Mouse (Mus musculus): Measurements from ENCODE around the gene Trap1.
"Not testable (repeated sequence)": the region's sequence is repeated elsewhere in the genome, so short reads cannot be mapped to it uniquely, and the experiment has no call there.

DNA sequence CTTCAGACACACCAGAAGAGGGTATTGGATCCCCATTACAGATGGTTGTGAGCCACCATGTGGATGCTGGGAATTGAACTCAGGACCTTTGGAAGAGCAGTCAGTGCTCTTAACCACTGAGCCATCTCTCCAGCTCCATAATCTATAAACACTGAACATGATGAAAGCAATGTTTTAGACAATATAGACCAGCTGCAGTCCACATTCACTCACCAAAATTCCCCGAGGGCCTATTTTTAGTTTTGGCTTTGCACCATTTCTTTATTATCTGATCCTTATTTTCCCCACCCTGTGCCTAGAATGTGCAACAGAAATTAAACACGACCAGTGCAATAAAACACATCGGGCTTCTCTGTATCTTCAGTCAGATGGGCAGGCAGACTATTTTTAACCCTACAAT lies 2.8 kb upstream of the Trap1 start:
- not testable (repeated sequence) for TF ChIP-seq CTCF (IDR thresholded peaks at IDR 0.05; ENCODE audit: control insufficient read depth, insufficient read depth, insufficient read length); CEBPB (IDR thresholded peaks at IDR 0.05; ENCODE audit: low read depth); MAX (IDR thresholded peaks at IDR 0.05); MYOG (IDR thresholded peaks at IDR 0.05; ENCODE audit: control insufficient read depth, extremely low read depth, insufficient read length)

Data from C2C12 (cell line).